Mouse (Mus musculus): Measurements from ENCODE around the gene 2010111I01Rik.

Gene 2010111I01Rik

DNA sequence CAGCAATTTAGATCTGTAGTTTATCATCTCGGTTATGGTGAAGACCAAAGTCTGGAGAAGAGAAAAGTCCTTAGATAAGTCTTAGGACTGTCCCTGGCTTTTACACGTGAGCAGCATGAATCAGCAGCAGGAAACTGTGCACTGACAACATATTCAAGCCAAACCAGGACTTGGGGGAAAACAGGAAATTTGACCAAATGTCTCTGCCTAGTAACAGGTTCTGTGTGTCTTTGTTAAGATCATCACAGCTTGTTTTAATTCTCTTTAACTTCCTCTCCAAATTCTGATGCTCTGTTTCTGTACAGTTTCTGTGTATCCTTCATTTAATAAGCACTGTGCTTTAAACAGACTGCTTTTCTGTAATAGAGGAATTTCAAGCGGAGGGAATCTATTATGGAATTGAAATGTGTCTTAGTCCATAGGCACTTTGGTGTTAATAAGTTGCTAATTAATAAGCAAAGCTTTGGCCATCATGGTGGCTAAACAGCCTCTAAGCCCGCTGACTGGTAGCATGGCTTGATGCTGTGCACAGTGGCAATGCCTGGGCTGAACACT, 147.4 kb downstream of the 2010111I01Rik start:
- no peak for ATAC-seq (ENCODE audit: low TSS enrichment)

DNA sequence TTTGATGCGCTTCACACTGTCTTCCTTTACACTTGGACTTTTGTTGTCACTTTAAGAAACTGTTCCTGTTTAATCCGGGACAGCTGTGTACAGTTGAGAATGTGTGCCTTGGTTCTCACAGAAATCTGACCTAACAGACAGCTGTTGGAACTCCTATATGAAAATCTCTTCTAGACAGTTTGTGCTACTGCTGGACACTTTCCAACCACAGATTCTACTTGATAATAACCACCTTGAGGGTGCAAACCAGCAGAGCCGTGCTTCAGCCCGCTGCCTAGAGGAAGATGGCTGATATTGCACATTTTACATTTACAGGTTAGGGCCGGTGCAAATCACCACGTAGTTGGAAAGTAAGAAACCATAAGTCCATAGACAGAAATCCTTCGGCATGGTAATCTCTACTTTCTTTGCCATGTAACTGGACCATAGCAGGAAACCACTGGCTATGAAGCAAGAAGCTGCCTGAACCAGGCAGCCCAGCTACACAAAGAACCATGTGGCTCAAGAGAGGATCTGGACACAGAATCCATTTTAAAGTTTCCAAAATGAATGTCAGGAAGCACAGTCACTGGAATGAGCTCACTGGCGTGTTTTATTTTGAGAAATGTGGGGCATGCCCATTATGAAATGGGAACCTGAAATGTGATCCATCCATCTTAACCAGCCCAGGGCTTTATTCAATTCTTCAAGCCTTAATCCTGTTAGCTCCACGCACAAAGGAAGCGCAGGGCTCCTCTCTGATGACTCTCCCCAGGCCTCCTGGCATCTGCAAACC, 148.1 kb downstream of the 2010111I01Rik start:
- ATAC-seq (ENCODE audit: low TSS enrichment) = peak; percentile 55

- ATAC-seq (ENCODE audit: low TSS enrichment) = no peak
Measured at GRCm38 (mm10) chr13:63113881-63114301, 149.2 kb downstream of the 2010111I01Rik start.

- ATAC-seq (ENCODE audit: low TSS enrichment) = no peak
Measured at GRCm38 (mm10) chr13:63115187-63115784, 150.6 kb downstream of the 2010111I01Rik start.

DNA sequence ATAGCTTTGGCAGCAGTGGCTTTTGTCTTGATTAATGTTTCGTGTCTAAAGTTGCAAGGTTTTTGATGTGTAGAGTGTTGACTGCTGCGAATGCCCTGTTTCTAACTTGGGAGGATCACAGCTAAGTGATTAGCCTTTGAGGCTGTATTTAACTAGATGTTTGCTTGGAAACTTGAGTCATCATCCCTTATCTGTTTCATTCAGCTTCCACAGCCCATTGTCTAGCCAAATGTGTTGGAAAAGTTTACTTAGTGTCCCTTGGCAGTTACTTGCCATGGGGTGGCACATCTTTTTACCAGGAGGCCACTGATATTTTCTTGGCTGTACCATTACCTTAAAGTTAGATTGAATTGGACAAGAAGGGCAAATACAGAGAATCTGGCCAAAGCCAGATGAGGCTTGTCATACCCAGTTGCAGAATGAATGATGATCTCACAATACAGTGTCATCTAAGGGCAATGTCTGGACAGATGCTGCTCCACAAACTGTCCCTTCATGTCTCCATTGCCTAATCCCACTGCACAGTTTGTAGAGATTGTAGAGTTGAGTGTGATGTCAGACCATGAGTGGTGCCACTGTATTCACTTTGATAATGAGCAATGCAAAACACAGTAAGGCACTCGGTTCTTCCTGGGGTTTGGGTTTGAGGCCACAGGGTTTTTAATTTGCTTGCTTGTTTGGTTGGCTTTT, 152.9 kb downstream of the 2010111I01Rik start:
- no peak for ATAC-seq (ENCODE audit: low TSS enrichment)

- no peak for ATAC-seq (ENCODE audit: low TSS enrichment)
Measured at GRCm38 (mm10) chr13:63118682-63119081, 154.0 kb downstream of the 2010111I01Rik start.

- ATAC-seq (ENCODE audit: low TSS enrichment) = no peak
Measured at GRCm38 (mm10) chr13:63120296-63120695, 155.6 kb downstream of the 2010111I01Rik start.

DNA sequence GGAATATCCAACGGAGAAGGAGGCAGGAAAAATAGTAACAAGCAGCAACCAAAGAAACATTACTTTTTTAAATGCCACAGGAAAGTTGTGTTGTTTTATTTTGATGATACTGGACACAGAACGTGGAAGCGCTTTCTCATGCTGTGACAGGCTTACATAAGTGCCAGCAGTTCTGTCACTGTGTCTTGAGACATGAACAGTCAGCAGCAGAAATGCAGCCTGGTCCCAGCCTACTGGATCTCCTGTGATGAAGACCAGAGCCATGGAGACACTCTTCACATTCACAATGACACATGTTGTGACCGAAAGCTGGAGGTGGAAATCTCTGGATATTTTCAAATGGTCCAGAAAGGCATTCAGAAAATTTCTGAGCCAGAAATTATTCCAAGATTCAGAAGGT, 157.1 kb downstream of the 2010111I01Rik start:
- ATAC-seq (ENCODE audit: low TSS enrichment) = peak; percentile 72

DNA sequence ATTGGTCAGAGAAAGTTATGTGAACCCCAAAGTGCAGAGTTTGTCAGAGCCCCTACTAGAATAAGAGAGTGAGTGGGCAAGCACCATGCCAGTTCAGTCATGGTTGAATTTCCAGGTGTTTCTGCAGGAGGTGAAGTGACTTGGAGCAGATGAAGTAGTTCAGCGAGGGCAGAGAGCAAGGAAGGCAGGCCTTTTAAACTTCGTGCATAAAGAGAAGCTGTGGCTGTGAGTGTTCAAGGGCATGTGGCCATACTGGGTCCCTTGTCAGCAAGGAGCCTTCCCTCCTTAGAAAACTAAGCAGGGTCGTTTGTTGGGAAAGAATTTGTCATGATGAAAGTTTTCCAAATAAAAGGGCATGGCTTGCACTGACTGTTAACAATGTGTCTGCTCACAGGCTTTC, 161.5 kb downstream of the 2010111I01Rik start:
- ATAC-seq (ENCODE audit: low TSS enrichment) = no peak

DNA sequence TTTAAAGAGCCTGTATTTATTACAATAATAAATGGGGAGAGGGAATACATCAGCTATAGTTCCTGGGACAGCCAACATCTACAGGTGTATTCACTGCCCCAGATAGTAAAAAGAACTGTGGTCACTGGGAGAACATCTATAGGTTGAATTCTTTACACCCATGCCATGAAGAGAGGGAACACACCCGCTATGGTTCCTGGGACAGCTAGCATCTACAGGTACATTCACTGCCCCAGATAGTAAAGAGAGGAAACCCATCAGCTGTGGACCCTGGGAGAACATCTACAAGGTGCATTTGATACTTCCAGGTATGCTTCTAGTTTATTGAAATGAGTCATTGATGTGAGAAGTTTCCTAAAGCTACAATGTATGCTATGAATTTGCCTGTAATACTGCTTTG, 162.8 kb downstream of the 2010111I01Rik start:
- ATAC-seq (ENCODE audit: low TSS enrichment) = no peak

GRCm38 (mm10) chr13:63134879-63135421, 170.3 kb downstream of the 2010111I01Rik start:
- peak; percentile 53; the same call in 1 of the 2 replicates for ATAC-seq (ENCODE audit: low TSS enrichment)

DNA sequence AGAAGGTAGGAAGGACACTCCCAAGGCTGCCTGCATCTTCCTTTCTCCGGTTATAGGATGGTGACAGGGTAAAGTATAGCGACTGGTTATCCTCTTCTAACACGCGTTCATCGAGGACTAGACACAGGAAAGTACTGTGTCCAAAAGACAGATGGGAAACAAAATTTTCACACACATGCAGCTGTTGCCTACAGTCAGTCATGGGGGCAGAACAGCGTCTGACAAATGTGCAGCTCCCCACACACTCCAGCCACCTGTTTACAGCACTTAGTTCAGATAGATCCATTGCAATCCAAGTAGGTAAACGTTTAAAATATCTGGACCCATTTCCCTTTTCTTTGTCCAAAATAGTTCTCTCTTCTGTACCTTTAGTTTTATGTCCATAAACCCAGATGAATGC, 171.3 kb downstream of the 2010111I01Rik start:
- peak; percentile 7; the same call in 1 of the 2 replicates for ATAC-seq (ENCODE audit: low TSS enrichment)

DNA sequence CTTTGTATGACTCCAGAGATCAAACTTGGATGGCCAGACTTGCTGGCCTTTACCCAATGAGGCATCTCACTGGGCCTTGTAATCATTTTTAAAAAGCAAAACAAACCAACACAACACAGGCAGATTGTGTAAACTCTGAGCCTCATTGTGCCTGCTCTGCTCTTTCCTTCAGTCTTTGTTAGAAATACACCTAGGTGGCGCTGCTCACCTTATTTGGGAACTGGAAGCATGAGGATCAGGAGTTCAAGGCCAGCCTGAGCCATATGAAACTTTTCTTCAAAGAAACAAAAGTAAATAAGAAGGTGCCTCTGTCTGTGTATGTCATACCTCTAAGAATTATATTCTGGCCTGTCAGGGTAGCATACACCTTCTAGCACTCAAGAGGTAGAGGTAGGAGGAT, 172.1 kb downstream of the 2010111I01Rik start:
- ATAC-seq (ENCODE audit: low TSS enrichment) = no peak

DNA sequence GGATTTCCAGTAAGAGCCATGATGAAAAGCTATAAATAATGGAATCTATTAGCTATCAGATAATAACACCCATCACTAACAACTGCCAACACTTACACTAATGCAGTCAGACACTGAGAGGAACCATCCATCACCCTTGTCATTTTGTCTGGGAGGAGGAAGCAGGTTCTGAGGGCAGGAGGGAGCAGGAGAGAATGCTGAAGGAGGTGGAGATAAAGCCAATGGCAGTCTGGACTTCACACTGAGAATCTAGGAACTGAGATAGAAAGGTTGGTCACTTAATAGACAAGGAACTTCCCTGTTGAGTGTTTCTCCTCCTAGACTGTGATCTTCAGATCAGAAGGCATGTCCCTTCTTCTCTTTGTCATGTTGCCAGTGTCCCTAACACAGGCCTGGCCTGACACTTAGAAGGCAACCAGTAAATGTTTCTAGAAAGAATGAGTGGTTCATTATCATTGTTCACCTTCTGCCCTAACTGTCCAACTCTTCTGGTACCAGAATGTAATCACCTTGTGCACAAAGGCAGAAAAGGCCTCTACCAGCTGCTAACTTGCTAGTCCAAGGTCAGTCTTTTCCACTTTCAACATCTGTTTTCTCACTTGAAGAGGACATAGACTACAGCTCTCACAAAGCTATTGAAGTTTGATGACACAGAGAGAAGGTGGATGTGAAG, 173.8 kb downstream of the 2010111I01Rik start:
- ATAC-seq (ENCODE audit: low TSS enrichment) = no peak

GRCm38 (mm10) chr13:63139463-63140226, 175.0 kb downstream of the 2010111I01Rik start:
- peak; percentile 83 for ATAC-seq (ENCODE audit: low TSS enrichment)

DNA sequence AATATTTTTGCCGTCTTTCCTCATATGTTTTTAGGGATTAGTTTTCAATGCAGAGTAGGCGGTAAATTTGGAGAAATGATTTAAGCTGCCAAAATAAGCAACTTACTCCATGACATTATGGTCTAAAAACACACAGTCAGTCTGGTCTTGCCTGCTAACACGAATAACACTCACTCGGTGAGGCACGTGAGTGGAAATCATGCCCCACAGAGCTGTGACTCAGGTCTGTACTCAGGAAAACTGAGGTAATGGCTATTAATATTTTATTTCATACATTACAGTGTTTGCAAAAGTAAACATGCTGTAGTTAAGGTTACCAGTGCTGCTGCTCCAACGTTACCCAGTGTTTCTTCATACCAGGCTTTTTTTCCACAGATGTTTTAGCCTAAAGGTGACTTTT, 176.1 kb downstream of the 2010111I01Rik start:
- no peak for ATAC-seq (ENCODE audit: low TSS enrichment)

GRCm38 (mm10) chr13:63141275-63141674, 176.6 kb downstream of the 2010111I01Rik start:
- ATAC-seq (ENCODE audit: low TSS enrichment) = no peak

DNA sequence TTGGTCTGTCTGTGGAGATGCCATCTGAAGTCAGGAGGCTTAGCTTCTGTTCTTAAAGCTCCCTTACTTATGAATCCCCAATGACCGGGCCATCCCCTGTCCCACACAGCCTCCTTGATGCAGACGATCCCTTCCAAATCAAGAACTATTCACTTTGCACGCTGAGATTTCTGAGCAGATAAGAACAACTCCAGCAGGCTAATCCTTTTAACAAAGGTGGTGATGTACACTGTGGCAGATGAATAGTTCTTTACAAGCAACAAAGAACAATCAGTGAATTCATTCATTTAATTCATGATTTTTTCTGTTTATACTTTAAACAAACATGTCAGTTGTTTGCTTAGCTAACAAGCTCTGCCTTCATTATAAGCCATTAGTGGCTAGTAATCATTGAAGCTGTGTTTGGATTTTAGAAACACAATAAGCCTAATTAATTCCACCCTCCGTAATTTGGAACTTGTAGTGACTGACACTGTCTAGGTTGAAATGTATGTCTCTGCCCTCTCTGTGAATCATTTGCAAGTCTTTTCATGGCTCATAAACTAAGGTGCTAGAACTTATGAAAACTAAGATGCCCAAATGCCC, 182.0 kb downstream of the 2010111I01Rik start:
- no peak for ATAC-seq (ENCODE audit: low TSS enrichment)

DNA sequence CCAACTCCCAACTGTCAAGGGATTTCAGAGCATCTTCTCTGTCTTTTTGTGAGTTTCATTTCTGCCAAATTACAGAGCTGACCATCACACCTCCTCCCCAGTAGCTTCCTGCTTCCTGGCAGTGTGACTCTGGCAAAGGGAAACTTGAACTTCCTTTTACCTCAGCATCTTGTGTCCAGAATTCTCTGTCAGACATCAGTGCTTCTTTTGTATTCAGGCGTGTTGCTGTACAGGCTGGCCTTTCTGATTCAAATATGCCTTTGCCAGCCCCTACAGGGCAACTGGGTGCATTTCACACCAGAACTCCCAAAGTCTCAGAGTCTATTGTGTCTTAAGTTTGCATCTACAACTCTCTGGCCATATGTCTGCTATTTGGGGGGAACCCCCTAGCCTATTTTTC, 183.5 kb downstream of the 2010111I01Rik start:
- ATAC-seq (ENCODE audit: low TSS enrichment) = no peak

DNA sequence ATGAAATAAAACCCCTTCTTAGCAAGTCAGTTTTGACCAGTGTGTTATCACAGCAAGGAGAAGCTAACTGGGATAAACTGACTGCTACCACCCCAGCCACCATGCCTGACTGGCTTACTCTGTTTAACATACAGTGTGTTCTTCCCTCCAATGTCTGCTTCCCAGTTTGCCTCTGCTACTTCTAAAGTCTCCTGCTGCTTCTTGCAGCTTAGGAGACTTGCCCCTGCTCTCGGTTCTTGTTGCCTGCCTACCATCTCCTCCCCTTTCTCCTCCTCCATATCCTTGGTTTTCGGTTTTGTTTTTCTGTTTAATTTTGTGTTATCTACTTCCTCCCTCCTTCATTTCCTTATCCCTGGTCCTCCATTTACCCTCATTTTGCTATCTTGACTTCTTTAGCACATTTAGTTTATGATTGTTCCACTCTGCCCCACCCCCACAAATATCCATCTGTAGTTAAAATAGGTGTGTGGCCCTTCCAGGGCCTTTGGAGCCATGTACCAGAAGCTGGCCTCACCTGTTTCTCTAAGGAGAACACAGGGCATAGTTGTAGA, 185.9 kb downstream of the 2010111I01Rik start:
- no peak for ATAC-seq (ENCODE audit: low TSS enrichment)
